Mouse (Mus musculus): ENCODE data around the gene Nfatc2.

Gene Nfatc2

DNA sequence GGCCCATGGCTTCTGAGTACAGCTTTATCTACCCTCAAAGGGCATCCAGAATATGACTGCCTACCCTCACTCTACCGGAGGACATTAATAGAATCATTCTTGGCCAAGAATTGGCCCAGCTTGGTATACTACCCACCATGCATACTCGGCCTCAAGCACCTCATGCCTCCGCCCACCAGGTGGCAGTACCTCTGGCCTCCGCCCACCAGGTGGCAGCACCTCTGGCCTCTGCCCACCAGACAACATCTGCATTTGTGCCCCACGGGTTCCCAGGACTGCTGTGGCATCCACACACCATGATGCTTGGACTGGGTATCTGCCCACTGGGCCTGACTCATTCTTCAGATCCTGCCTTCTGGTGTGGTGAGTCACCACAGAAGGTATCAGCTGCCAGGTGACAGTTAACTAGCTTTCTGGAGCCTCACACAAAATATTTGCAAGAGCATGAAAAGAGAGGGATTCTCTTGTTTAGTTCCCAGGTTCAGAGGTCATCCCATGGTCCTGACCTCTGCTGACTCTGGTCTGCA lies 173.0 kb downstream of the Nfatc2 start:
- DNase-seq: no peak

All from right cerebral cortex, postnatal 14 days (tissue).